Mouse (Mus musculus): ENCODE measurements at regions not wholly inside any gene's neighbourhood (a gene's known extent, or its start where the extent isn't known, plus 50 kb on each side); places are given as distances from the start of the nearest gene placed in this dataset.

DNA sequence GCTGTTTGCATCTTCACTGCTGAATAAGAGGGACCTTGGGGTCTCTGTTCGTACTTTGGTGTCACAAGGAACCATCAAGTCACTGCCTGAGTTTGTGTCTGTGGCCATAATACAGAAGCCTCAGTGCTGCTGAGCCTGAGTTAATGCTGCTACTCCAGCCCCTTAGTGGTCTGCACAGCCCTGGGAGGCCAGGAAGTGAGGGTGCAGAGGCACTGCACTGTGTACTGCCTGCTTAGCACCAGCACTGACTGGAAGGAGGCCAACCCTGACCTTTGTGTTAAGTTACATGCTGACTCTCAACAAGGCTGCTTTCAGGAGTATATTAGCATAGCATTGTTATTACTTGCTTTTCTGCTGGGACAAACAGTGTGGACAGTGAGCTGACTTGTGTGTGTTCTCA is 86.9 kb upstream of the Tmtc1 start:
- TF ChIP-seq POLR2A (IDR thresholded peaks at IDR 0.05; ENCODE audit: extremely low read depth, insufficient read depth, low read length) (no peak), CTCF (IDR thresholded peaks at IDR 0.05; ENCODE audit: low read depth, low read length) (no peak)

Data from liver, adult 2 months (tissue).